Mouse (Mus musculus) liver, adult (tissue): ENCODE results near the gene Pigo.

Experiments
- GATA4 ChIP-seq: IDR thresholded peaks from 2 replicates; pipeline ENCODE4 v1.6.1; 2014; ENCODE audit warnings: mild to moderate bottlenecking, low read length; ENCODE audit not compliant: insufficient replicate concordance

The Pigo gene

DNA sequence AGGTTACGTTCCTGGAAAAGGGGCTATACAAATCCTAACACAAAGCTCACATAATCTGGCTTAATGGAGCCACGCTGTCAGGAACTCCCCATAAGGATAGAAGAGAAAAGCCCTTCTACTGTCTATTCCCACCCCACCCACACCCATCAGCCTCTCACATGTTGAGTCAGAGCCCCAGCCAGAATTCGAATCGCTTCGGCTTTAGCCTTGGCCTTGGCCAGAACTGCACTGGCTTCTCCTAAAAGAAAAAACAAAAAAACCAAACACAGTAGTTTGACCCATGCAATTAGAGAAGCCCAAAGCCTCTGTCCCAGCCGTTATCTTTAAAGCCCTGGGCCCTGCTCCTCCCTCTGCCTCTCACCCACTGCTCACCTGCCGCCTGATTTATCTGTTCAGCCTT lies 3.5 kb upstream of the Pigo start:
- no peak for TF ChIP-seq GATA4

- TF ChIP-seq GATA4 = no peak
These were observed 946 bp downstream of the Pigo start for GRCm38 (mm10) chr4:43024673-43025072.

GRCm38 (mm10) chr4:43021341-43021740 lies 4.3 kb downstream of the Pigo start:
- TF ChIP-seq GATA4 = no peak

DNA sequence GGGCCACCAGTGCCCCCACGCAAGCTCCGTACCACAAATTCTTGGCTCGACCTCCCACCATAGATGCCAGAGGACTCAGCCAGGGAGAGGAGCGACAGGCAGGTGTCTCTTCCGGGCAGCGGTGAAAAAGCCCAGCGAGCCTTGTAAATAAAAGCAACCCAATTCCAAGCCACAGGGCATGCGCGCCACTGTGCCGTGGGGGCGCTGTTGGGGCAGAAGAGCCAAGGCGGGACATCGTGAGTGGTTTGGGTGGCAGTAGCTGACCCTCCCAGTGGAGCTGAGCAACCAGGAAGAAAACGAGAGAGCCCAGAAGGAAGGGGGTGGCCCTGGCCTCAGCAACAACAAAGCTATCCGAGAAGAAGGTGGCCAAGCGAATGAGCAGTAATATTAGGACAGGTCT lies 4.7 kb downstream of the Pigo start:
- no peak for TF ChIP-seq GATA4

GRCm38 (mm10) chr4:43019641-43020465 lies 5.8 kb downstream of the Pigo start:
- TF ChIP-seq GATA4 = no peak

DNA sequence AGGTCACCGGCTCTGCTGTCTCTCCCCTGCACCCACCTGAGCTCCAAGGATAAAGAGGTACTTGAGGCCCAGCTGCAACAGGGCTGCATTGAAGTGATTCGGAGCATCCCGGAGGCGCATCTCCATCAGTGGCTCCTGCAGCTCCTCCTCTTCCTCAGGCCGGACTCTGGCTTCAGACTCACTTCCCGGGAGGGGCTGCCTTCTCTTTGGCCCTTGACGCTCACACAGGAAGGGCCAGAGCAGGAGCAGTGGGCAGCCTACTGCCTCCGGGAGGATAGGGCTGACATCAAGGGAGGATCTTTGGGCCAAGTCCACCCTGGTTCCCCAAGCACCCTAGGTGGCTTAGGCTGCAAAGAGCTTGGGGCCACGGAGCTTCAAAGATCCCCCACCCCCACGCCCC lies 6.4 kb downstream of the Pigo start:
- no peak for TF ChIP-seq GATA4

GRCm38 (mm10) chr4:43018156-43018555 lies 7.5 kb downstream of the Pigo start:
- TF ChIP-seq GATA4 = no peak

- no peak for TF ChIP-seq GATA4
These were observed 13.5 kb downstream of the Pigo start for GRCm38 (mm10) chr4:43012091-43012490.

DNA sequence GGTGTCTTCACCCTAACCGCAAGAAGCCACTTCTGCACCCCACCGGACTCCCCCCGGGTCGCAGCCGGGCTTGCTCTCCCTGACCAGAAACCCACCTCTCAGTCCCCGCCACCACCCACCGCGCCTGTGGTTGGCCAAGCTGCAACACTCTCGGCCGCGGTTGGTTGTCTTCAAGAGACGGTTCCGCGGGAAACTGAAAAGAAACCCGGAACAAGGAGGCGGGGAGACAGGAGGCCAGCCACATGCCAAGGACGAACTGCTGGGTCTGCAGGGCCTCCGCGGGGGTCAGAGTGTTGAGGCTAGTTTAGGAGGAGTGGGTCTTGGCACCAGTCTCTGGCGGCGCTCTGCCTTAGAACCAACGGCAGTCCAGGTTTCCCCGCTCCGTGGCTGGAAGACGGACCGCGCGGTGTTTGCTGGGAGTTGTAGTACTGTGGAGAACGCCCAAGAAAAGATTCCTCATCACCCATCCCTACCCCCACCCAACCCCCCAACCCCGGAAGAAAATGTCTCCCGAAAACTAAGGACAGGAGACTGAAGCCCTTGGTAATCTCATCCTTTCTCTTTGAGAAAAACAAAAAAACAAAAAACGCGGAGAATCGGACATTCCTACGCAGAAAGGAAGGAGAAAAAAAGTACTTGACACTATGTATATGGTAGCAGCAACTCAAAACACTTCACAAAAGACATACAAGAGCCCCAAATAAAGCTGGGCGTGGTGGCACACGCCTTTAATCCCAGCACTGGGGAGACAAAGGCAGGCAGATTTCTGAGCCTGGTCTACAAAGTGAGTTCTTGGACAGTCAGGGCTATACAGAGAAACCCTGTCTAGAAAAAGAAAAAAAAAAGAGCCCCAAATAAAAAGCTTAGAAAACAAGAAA lies 15.2 kb downstream of the Pigo start, which contains the start of gene Fancg:
TSS of gene Fancg (minus strand) at position 346 of the 878 bp plus-strand sequence.
- TF ChIP-seq GATA4 = no peak

GRCm38 (mm10) chr4:43005765-43006164 lies 19.9 kb downstream of the Pigo start:
- TF ChIP-seq GATA4 = no peak

GRCm38 (mm10) chr4:43004951-43005350 lies 20.7 kb downstream of the Pigo start:
- no peak for TF ChIP-seq GATA4

DNA sequence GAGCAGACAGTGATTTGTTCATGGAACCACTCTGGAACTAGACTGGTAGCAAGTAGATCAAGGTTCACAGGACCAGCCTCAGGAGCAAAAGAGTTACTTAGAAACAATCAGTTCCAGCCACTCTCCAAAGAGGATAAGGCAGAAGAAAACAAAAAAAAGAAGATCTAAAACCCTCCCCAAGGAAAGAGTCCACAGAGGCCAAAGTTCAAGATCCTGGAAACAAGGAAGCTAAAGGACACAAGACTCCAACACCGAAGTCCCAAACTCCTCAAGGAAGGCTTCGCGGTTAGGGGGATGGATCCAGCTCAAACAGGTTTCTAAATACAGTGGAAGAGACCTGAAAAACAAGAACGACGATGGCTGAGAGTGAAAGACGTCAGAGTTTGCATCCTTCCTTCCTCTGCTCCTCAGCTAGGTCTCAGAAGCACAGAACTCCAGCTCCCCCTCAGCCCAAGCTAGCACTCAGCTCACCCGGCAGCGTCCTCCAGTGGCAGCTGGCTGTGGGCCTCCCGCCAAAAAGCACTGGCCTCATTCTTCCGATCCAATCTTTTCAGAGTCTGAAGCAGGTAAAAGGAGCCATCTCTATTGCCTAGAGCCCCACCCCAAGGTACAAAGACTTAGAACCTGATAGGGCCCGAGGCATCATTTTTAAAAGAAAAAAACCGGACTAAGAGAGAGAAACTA lies 22.7 kb downstream of the Pigo start:
- TF ChIP-seq GATA4 = no peak

GRCm38 (mm10) chr4:43001272-43001671 lies 24.3 kb downstream of the Pigo start:
- no peak for TF ChIP-seq GATA4

DNA sequence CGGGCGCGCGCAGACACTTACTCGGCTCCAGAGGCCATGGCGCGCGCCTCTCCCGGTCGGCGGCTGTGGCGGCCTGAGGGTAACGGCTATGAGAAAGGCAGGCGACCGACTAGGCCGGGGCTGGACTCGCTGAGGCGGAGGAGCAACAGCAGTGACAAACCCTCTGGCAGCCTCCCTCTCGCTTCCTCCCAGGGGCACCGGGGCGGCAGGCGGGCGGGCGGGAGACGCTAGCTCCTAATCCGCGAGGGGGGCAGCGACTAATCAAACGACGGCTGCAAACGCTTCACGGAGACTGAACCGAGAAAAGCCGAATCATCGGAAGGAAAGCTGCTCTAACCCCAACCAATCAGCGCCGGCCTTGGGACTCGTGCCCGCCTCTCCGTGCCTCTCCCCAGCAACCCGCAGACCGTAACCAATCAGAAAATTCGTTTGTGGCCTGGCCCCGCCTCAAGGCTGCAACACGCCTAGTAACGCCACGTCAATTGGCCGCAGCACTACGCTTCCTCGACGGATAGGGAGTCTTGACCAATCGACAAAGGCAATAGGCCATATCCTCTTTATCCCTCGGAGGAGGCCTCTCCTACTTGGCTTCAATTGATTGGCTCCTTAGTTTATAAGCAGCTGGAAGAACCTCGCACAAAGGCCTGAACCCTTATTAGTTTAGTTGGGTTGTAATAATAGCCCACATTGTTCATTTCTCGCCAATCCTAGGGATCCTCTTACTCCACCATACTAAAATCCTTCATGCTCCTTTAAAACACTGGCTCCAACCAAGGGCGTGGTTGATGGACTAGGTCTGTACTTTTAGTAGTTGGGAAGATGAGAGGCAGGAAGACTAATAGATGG lies 25.3 kb downstream of the Pigo start, which contains the start of gene Vcp:
TSS of gene Vcp (minus strand) at position 367 of the 846 bp plus-strand sequence.
- TF ChIP-seq GATA4 = peak; percentile 7; the same call in 1 of the 2 replicates

DNA sequence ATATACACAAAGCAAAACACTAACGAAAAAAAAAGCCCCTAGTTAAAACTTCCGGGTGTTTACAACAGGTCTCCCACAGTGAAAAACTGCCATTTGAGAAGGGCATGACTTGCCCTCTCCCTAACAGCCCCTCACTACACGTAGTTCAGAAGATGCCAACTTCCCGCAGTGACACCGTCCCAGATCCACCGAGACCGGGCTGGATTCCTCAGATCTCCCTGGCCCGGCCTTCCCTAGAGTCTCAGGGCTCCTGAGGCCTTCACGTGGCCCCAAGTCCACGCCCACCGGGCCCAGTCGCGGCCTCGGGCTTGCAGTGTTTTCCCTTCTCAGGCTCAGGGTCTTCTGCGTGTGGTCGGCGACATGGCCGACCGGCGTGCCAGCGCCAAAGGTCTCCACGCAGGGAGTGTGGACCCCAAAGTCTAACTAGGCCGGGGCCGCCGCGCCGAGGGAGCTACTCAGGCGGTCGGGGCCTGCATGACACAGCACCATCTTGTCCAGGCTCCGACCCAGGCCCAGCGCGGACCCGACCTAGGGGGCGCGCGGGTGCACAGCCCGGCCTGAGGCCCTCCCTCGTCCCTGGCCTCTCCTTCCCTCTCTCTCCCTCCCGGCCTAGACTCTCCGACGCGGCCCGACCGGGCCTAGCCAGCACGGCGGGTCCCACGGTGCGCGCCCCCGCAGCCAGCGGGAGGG lies 26.0 kb downstream of the Pigo start:
- no peak for TF ChIP-seq GATA4
